Mouse (Mus musculus): ENCODE data around the gene Zfp777.
A peak's percentile ranks its signal among the peaks of the same experiment; 100 is the strongest.

Gene Zfp777

DNA sequence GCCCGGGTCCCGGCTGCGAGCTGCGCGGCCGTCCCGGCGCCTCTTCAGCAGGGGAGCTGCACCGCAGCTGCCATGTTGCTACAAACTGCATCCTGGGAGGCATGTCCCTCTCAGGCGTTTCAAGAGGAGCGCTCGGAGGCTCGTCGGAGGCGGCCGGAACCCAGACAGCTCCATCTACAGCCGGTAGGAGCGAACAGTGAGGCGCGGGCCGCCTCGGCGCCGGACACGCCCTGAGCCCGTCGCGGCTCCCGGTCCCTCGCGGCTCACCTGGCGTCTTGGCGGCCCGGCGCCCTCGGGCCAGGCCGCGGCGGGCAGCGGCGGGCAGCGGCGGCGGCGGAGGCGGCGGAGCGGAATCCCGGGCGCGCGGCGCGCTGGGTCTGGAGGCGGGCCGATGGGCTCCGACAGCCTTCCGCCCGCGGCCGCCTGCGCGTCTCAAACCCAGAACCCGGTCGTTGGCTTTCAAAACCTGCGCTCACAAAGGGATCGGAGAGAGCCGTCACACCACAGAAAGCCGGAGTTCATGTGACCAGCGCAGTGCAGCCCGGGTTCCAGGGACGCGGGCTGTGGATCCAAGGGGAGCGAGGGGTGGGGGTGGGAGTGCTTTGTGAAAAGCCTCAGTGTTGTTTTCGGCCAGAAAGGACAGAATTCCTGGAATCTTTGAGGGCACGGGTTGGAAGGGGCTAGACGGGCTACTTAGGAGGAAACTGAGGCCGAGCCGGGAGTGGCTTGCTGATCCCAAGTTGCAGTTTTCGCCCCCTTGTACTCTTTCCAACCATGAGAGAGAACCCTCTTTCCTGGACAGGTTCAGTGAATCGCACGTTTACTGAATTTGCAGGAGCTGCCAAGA, at the start of gene Zfp777:
Gene Zfp777 (minus strand): TSS at position 486 of the 847 bp plus-strand sequence.
- peak; percentile 75 to 83 for DNase-seq (ENCODE audit: low spot score in 2 of 2)

DNA sequence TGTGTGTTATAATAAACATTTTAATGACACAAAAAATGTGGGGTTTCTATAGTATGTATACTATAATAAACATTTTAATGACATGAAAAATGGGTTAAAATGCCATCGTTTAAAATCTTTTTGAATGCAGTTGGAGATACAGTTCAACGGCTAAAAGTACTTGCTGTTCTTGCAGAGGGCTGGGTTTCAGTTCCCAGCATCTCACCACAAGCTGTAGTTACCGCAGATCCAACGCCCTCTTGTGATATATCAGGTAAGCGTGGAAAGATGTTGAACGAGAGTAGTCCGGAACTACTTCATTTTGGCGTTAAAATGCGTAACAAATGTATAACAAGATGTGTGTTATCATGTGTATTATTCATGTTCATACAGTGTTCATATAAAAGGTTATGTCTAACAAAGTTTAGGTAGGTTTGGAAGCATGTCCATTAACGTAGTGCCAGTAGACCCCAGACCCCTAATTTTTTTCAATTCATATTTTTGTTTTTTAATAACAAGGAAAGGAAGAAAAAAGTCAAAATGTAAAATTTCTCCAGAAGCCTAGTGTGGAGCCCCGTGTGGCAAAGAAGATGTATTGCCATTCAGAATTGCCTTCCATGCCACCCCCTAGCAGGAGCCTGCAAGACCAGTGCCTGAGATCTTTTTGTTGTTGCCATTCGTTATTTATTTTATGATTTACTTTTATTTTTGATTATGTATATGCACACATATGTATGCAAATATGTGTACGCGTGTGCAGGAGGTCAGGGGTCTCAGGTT, 38.4 kb upstream of the Zfp777 start:
- DNase-seq (ENCODE audit: low spot score in 2 of 2) = no peak

DNA sequence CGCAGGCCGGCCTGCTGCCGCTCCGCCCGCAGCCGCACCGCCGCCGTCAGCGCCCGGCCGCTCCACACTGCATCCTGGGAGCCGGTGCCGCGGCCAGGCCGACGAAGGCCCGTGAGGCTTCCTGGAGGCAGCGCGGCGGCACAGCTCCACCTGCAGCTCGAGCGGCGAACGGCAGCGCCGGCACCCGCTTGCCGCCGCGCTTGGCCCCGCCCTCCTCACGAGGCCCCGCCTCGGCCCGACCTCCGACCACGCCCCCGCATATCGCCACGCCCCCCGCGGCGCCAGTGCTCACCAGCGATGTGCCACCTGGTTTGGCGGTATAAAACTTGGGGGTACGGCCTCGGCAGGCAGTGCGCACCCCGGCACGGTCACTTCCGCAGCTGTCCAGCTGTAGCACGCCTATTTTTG, 37.8 kb upstream of the Zfp777 start, which contains the start of gene Zfp746:
Gene Zfp746 (minus strand): TSS at position 123 of the 408 bp plus-strand sequence.
- DNase-seq (ENCODE audit: low spot score in 2 of 2) = peak; percentile 78 to 91

DNA sequence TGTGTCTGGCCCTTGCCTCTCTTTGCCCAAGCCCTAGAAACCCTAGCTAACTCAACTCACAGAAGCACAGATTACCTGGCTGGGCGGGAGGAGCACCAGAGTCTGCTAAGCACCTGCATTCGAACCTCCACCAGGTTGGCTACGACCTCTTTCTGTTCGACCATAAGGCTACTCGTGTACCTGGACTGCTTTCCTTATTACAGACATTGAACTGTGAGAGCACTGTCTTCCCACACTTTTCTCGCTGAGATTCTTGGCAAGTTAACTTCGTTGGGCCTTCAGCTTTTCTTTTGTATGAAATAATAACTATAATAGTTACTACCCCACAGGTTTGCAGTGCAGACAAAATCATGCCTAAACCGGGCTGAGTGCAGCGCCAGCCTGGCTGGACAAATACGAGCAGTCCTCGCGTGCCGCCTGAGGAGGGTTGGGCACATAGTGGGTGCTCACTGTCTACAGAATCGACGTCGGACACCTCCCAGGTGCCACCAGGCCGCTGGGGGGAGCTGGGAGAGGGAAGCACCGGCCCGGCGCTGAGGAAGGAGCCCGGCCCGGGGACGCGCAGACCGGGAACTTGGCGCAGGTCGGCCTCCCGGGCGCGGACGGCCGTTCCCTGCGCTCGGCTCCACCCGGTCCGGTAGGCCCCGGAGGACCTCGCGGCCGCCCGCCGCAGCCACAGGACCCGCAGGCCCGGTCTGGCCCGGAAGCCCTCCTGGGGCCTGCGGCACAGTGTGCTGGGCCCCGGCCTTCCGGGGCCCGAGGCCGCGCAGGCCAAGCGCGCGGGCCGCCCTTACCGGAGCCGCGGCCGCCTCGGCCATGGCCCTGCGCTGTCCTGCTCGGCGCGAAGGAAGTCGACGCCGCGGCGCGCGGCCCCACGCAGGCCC, 37.1 kb upstream of the Zfp777 start:
- peak; percentile 51 to 57 for DNase-seq (ENCODE audit: low spot score in 2 of 2)

DNA sequence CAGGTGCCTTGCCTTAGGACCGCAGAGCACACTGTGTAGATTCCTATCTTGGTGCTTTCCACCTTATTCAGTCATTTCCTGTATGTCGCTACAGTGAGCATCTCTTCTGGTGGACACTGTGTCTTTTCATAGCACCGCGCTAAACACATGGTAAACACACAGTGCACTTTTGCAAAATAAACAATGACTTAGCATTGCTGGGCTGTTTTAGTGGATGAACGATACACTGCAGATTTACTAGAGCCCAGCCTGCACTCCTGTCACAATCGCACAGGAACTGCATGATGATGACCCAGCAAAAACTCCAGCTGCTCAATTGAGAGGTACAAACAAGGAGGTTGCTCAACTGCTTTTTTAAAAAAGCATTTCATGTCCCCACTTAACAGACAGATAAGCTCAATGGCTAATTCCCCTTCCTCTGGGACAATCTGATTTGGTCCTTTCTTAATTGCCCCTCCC, 35.1 kb upstream of the Zfp777 start:
- no peak for DNase-seq (ENCODE audit: low spot score in 2 of 2)

DNA sequence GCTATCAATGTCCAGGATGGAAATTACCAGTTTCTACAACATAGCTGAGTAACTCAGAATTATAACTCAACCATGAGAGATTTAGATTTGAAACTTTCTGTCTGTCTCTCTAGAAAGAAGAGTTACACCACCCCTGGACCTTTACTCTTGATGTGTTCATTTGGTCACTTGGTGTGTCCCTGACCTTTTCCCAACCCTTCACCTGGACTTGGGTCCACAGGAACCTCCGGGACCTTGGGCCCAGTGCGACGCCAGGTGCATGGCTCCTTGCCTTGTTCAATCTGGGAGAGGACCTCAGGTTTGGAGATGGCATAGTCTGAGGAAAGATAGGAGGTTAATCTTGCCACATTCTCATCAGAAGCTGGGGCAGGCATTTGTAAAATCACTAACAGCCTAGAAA, 33.2 kb upstream of the Zfp777 start:
- DNase-seq (ENCODE audit: low spot score in 2 of 2) = no peak

DNA sequence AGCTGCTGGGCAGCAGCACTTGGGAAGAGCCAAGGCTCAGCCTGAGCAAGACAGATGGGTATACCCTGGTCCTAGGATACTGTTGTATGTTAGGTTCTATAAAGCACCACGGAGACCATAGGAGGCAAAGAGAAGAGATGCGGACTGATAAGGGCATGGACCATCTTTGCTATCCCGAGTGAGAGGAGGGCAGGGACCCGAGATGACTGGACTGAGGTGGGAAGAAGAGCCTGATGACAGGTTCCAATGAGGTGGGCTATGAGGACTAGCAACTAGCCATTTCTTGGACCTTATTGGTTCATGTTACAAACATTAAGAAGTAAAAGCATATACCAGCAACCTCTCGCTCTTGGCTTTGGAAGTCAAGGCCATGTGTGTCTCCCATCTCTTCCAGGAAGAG, 32.3 kb upstream of the Zfp777 start:
- no peak for DNase-seq (ENCODE audit: low spot score in 2 of 2)

DNA sequence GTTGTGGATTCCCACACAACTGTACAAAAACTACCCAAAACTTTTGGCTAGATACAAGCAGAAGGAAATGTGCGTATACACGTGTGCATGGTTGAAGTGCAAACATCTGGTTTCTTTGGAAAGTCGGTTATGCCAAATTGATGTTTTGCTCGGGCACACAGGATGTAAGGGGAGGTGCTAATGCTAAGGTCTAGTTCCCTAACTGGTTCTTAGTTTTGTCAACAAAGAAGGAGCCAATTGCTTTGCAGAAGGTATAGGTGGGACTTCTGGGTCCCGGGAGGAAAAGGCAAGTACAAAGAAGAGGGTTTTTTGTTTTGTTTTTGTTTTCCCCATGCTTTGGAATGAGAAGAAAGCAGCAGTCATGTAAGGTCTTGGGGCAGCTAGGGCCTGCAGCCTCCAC, 24.6 kb upstream of the Zfp777 start:
- no peak for DNase-seq (ENCODE audit: low spot score in 2 of 2)

DNA sequence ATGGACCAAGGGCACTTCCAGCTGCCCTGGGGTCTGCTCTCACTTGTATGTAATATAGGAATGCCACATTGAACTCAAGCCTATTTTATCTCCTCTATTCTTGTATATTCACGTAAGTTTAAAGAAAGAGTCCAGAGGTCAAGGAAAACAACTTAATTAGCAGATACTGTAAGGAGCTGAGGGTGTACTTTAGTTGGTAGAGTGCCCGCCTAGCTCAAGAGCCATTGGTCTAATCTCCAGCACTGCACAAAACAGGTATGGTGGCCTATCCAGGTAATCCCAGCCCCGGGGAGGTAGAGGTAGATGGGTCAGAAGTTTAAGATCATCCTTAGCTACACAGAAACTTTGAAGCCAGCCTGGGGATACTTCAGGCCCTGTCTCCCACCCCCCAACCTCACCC, 18.8 kb upstream of the Zfp777 start:
- DNase-seq (ENCODE audit: low spot score in 2 of 2) = no peak

DNA sequence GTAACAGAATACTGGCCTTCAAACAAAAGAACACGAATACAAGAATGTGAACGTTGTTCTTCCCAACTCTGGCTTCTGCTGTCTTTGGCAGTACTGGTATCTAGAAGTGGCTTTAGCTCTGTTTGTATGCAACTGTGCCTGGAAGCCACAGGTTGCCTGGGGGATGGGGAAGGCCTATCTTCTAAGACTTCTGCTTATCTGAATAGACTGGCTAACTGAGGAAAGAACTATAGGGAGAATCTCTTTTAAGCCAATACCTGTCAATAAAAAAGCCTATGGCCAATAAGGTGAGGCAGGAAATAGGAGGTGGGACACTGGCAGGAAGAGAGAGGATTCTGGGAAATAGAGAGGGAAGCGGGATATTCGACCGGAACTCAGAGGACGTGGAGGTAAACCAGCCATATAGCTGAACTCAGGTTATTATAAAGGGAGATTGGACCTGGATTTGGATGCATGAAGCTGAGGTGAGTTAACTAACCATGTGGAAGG, 16.9 kb upstream of the Zfp777 start:
- DNase-seq (ENCODE audit: low spot score in 2 of 2) = no peak

DNA sequence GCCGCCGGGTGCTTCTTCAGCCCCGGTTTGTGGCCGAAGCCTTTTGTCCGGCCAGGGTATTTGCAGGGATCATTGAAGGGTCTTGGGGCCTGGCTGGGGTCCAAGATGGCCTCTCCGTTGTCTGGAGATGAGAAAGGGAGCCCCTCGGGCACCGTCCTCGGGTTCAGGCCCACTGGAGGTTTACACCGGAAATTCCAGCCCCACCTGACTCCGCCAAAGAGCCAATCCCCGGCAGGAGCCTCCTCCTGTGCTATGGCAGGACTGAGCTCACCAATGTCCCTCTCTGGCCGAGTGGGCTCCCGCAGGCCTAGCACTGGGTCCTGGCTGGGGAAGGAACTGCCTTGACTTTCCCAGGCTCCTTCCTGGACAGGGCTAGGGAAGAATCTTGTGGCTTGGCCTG, 15.7 kb upstream of the Zfp777 start:
- DNase-seq (ENCODE audit: low spot score in 2 of 2) = no peak

DNA sequence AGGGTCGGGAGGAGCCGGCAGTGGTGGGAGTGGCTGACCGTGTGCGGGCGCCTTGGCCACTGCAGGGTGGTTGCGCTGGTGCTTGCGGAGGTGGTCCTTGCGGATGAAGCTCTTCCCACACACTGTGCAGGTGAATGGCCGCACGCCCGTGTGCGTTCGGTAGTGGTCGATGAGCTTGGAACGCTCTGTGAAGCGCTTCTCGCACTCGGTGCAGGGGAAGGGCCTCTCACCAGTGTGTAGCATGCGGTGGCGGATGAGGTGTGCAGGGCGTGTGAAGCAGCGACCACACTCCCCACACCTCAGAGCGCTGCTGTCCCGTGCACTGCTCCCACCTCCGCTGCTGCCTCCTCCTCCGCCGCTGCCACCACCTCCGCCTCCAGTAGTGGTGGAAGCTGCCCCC, 15.2 kb upstream of the Zfp777 start:
- no peak for DNase-seq (ENCODE audit: low spot score in 2 of 2)

DNA sequence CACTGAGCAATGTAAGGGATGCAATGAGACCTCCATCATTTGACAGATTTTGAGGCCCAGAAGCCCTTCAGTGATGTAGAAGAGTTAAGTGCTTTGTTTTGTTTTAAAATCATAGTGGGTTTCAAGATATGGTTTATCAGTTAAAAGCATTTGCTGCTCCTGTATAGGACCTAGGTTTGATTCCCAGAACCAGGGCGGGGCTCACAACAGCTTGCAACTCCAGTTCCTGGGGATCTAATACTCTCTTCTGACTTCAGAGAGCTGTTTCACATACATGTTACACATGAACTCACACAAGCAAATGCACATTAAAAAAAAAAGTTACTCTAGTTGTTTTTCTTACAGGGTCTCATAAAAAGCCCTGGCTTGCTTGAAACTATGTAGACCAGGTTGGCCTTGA, 12.2 kb upstream of the Zfp777 start:
- no peak for DNase-seq (ENCODE audit: low spot score in 2 of 2)

DNA sequence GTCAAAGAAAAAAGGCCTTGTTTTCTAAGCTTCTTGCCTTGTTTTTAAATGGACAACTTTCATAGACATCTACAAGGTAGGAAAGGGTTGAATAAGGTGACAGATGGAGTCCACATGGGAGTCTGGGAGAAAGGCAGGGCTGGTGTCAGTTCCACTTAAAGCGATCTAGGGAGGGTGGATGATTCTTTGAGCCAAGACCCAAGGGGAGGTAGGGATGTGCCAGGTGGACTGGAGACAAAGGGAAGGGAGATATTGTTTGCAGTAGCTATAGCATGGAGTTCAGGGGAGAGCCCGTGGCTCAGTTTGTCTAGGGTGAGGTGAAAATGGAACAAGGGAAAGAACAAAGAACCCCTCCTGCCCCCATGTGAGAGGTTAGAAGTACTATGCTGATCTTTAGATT, 11.7 kb upstream of the Zfp777 start:
- DNase-seq (ENCODE audit: low spot score in 2 of 2) = no peak

DNA sequence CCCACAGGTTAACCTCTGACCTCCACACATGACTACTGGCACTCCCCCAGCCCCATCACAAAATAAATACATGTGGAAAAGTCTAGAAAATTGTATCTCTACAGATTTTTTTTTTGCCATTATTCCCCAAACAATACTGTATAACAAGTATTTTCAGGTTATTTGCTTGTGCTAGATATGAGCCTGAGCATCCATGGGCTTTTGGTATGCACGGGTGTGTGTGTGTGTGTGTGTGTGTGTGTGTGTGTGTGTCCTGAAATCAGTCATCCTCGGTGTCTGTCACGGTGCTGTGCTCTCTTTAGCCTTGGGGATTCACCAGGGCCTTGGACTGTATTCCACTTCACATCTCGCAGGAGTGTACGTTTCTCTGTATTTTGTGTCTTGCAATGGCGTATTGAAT, 3.4 kb upstream of the Zfp777 start:
- DNase-seq (ENCODE audit: low spot score in 2 of 2) = no peak

DNA sequence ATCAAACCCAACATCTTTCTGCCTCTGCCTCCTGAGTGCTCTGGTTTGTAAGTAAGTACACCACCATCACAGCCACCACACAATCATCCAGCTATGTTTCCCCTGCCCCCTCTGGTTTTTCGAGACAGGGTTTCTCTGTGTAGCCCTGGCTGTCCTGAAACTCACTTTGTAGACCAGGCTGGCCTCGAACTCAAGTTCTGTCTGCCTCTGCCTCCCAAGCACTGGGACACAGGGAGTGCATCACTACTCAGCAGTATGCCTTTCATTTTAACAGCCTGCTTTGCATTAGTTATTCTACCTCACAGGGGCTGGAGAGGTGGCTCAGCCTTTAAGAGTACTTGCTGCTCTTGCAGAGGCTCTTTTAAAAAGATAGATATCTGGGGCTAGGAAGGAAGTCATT, 3.0 kb upstream of the Zfp777 start:
- no peak for DNase-seq (ENCODE audit: low spot score in 2 of 2)

DNA sequence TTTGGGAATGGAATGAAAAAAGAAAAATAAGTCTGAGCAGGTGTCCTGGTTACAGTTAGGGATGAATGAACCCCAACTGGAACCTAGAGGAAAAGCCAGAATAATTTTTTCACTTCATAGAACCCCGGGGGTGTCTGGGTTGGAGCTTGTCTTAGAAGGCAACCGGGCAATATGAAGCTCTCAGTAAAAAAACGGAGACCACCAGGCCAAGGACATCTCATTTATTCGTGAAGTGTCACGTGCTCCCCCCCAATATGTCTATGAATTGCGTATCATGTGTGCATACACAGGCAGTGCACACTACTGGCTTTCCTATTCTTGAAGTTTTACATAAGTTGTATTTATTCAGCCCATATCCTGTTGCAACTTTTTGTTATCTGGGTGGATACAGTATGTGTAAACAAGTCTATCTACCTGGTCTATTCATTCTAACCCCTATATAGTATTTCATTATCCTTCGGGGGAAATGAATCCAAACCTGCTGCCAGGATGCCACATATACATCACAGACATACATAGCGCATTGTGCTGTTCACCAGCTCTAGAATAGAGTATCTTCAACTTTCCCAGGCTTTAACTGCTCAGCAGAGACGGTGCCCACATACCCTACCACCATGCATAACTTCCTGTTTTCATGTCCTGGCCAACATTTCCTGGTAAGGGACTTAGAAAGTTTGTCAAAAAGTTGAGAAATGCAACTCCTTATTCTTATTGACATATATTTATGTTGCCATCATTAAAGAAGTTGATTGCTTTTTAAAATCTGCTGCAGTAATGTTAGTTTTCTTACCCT, 758 bp upstream of the Zfp777 start:
- DNase-seq (ENCODE audit: low spot score in 2 of 2) = no peak

DNA sequence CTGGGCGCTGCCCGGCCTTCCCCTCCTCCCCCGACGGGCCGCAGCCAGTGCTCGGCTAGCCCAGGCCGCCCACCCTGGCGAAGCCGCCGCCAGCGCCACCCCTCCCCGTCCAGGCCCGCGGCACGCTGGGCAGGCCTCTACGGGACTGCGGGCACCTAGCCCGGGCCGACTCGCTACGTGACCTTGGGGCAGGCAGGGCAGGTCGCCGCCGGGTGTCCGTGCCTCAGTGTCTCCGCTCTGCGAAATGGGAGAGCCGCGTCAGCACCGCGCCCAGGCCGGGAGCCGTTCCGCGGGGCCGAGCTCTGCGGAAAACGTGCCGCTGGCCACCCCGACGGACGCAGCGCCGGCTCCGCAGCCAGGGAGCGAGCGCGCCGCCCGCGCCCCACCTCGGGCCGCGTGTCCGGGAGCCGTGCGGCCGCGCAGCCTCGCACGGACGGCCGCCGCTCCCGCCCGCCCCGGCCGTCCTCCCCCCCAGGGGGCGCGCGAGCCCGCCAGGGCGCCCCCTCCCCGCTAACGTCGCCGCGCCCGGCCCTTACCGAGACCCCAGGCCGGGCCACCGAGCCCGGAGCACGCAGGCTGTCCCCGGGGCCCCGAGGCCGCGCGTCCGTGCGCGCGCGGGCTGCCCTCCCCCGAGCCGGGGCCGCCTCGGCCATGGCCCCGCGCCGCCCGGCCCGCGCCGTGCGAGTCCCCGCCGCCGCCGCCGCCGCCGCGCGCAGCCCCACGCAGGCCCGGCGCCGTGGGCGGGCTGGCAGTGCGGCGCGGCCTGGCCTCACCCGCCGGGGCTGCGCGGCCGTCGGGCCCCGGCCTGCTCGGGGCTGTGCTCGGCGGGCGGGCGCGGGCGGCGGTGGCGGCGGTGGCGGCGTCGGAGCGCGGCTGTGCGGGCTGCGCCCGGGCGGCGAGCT, 1.0 kb downstream of the Zfp777 start:
- DNase-seq (ENCODE audit: low spot score in 2 of 2) = peak in 1 of 2 experiments; percentile 44

DNA sequence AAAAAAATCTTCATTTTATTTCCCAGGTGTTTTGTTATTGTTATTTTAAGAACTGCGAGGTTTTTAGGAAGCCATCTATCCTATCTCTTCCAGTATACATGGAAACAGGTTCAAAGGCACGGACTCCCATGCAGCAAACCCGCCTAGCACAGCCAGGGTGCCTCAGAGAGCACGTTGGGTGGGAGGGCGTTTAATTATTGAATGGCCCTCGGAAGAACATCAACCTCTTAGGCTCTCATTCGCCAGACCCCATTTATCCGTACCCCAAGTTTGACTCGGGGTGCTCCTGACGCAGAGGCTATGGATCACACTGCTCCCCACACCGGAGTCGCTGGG, 1.6 kb downstream of the Zfp777 start:
- DNase-seq (ENCODE audit: low spot score in 2 of 2) = no peak

DNA sequence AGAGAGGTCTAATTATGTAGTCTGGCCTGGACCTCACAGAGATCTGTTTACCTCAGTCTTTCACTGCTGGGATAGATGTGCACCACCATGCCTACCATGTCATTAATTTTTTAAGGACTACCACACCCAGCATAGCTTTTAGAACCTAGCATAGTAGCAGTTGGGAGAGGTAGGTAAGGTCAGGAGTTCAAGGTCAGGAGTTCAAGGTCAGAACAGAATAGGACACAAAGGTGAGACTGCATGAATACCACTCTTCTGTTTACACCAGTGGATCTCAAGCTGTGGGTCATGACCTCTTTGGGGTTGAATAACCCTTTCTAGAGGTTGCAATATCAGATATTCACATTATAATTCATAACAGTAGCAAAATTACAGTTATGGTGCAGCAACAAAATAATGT, 16.1 kb downstream of the Zfp777 start:
- DNase-seq (ENCODE audit: low spot score in 2 of 2) = no peak

Measured in frontal cortex, postnatal 10 days (tissue).